Mouse (Mus musculus): ENCODE results near the gene Marveld3.

Gene Marveld3

DNA sequence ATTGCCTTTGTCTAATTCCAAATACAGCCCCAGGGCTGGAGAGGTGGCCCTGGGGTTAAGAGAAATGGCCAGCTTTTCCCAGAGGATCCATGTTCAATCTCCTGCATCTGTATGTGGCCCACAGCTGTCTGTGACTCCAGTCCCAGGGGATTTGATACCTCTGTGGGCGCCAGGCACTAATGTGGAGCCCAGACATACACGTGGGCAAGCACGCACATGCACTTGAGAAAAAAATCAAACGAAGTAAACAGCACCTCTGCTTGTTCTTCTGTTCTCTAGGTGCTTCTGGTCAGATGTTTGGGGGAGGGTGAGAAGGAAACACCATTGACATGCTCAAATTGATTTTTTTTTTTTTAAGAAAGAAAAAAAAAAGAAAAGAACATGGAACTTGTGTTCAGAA, 2.1 kb upstream of the Marveld3 start:
- DNase-seq (ENCODE audit: low spot score), result no peak

DNA sequence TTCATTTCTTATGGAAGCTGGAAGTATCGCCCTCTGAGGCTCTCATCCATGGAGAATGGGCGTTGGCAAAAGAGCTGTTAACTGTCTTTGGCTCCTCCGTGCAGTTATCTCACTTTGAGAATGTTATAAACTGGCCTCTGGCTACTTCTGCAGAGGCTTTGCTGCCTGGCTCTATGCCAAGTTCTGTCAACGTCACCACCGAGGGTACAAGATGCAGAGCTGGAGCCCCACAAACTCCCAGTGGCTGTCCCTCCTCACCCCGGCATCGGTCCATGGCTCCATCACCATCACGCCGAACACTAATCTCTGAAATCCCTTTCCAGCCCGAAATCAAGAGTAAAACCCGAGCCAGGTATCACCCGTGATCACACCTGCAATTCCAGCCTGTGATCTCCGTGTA, 1.4 kb upstream of the Marveld3 start:
- no peak for DNase-seq (ENCODE audit: low spot score)

DNA sequence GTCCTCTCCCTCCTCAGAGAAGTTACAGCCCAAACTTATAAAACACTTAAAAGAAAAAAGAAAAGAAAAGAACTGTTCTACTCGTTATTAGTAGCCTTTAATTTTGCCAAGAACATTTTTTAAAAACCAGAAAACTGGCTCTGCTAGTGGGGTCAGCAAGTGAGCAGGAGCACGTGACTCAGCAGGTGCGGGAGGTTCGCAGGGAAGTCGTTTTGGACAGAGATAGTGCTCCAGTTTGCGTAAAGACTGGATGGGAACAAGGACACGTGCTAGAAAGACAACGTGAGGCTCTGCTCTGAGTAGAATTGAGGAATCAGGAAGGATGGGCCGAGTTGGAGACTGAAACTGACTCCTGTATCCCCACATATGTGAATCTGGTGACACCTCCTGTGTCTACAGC, 893 bp upstream of the Marveld3 start:
- DNase-seq (ENCODE audit: low spot score), result no peak

DNA sequence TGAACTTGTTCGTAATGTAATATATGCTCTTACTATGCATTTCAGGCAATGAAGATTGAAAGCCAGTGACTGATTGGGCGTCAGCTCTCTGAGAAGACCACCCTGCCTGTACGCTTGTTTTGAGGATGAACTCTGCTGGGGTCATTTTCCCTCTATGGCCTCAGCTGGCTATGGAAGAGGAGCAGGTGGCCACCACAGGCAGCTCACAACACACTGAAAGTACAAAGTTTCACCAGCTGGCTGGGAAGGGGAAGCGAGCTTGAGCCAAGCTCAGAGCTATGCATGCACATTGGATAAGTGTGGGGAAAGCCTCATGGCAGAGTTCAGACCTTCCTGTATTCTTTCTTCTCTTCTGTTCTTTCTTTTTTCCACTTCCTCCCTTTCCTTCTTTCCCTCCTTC, 2.9 kb downstream of the Marveld3 start:
- DNase-seq (ENCODE audit: low spot score), result no peak

DNA sequence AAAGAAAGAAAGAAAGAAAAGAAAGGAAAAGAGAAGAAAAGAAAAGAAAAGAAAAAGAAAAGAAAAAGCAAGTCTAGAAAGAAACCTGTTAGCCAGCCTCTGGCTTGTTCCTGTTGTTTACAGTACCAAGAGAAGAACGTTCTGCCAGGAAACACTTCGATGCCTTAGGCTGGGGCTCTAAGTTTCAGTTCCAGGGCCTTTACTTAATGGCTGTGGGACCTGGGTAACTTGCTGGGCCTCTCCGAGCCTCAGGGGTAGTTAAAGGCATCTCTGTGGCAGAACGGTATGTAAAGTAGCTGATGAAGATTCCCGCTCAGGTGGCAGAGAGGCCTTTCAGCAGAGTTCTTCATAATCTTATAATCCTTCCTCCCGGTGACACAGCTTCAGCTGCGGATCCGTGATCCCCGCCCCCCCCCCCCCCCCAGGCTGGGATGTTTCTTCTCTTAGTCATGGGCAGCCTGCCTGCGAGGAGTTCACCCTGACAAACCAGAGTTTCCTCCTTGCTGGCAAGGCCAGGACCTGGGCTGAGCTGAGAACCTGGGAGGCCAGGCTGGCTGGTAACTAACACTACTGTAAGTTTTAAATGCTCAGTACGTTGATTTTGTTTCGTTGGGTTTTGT, 3.9 kb downstream of the Marveld3 start:
- no peak for DNase-seq (ENCODE audit: low spot score)

DNA sequence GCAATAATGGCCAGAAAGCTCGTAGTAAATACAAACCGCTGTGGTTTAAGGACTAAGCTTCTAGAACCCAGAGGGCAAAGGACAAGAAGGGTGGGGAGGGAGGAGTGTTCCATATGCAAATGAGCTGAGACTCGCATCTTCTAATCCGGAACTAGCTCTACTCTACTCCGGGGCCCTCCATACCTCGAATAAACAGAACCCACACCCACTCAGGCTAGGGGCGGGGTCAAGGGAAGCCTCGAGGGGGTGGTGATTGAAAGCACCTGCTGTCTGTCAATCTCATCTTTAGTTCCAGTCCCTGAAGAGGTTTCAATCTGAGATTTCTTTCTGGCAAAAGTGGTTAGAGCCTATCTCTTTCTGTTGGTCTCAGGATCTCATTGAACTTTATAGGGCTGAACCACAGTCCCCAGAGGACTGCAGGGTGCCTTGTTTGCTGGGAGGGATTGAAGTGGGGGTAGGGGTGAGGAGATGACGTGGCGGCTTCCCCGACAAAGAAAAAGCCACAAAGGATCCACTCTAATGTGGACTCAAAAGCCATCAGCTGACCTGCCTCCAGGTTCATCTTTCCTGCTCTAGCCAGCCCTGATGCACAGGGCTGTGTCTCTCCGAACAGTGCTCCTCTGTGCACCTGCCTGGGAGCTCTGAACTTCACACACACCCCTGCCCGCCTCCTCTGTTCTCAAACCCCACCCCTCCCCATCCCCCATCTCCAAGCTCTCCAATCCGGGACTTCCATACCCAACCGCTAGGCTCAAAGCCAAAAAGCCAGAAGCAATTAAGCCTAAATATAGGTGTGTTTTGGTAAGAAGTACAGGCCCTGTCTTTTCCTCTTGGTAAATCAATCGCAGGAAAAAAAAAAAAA, 4.6 kb downstream of the Marveld3 start:
- DNase-seq (ENCODE audit: low spot score), result peak; percentile 68

DNA sequence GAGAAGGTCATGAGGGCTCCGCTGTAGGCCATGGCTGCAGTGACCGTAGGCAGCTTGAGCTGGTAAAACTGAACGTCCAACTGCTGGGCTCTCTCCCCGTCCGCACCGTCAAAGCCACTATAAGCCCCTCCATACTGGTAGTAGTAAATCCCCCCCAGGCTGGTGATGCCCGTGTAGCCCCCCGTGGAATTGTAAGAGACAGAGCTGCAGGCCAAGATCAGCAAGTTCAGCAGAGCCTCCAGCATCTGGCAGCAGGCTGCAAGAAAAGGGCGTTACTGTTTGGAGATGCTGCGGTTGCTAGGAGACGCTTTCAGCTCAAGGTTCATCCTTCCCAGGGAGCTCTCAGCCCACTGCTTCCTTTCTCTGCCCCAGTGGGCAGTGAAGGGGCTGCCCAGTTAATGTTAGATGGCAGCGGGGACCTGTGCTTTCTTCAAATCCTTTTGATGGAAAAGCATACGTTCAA, 7.5 kb downstream of the Marveld3 start:
- peak; percentile 77 for DNase-seq (ENCODE audit: low spot score)

DNA sequence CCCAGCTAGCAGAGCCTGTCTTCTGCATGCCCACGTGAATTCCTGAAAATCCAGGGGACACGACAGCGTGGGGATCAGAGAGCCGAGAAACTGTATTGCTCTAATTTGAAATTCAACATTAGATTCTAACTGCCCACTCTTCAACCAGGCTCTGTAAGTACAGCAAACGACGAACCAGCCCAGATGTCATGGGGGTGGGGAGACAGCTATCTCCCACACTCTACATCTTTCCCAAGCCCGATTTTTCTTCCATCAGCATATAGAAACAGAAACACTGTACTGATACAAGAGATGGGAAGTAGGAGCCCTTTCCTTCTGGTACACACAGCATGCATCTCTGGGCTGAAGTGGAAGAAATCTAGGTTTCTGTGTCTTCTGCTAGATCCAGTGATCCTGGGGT, 9.8 kb downstream of the Marveld3 start:
- no peak for DNase-seq (ENCODE audit: low spot score)

DNA sequence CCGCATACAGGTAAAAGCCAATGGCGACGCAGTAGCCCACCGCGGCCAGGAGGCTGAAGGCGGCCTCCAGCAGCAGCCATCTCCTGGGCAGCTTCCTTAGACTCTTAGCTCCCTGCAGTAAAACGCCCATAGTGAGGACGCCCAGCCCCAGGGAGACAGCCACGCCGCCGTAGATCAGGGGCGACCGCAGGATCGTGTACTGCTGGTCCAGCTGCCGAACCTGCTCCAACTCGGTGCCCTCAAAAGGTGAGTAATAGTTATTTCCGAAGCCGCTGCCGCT, 13.8 kb downstream of the Marveld3 start:
- no peak for DNase-seq (ENCODE audit: low spot score)

DNA sequence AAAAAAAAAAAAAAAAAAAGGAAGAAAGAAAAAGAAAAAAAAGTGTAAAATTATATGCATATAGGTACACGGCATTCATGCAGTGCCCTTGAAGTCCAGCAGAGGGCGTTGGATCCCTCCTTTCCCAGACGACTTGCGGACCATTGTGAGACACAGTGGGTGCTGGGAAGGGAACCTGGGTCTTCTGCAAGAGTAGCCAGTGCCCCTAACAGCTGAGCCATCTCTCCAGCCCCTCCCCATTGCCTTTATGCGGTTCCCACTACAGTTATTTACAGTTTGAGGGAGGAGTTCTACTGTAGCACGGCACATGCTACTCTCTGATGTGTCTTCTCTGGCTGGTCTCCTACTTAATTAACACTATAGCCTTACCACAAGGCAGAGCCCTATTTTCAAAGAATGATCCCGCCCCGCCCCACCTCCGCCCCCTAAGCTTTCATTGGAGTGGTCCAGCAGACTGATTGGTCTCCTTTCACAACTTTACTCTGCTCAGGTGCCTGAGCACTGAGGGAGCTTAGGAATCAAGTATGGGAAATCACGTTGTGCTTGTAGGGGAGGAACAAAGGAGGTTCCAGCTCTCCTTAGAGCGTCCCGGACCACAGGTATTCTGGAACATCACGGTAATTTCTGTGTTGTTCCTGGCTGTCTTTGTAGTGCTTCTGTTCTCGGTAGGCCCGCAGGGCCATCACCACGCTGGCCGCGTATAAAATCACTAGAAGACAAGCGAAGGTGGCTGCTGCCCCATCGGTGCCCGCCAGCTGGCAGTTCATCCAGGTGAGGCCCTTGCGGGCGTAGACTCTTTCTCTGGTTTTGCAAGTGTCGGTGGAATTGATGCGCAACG, 14.3 kb downstream of the Marveld3 start:
- peak; percentile 66 for DNase-seq (ENCODE audit: low spot score)

DNA sequence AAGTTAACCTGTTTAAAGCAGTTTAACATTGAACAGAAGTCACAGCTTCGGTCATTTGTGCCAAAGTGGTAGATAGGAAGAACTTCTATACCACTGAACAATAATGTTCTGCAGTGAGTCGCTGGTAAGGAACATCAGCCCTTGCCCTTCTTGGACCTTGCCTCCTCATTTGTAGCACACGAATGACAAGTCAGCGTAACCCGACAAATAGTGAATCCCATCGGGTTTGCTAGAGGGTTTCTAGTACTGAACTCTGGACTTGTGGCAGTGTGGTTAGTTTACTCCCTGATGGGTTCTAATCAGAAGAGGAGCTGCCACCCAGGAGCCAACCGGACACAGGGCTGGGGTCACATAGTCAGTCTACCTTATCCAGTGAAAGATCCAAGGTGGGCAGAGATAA, 15.7 kb downstream of the Marveld3 start:
- DNase-seq (ENCODE audit: low spot score), result no peak

DNA sequence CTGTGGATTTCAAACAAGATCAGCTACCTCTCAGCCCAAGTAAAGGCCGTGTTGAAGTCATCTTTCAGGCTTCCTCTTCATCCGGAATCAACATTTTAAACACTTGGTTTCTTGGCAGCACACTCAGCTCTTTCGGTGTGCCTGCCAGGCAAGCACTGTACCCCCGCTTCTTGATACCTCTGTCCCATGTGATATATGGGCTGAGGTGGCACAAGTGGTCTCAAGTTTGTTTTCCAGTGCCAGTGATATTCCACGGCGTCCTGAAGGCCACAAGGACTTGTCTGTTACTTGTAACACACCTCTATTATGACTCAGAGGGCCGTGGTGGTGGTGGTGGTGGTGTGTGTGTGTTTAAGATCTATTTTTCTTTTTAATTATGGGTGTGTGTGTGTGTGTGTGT, 16.3 kb downstream of the Marveld3 start:
- DNase-seq (ENCODE audit: low spot score), result no peak

DNA sequence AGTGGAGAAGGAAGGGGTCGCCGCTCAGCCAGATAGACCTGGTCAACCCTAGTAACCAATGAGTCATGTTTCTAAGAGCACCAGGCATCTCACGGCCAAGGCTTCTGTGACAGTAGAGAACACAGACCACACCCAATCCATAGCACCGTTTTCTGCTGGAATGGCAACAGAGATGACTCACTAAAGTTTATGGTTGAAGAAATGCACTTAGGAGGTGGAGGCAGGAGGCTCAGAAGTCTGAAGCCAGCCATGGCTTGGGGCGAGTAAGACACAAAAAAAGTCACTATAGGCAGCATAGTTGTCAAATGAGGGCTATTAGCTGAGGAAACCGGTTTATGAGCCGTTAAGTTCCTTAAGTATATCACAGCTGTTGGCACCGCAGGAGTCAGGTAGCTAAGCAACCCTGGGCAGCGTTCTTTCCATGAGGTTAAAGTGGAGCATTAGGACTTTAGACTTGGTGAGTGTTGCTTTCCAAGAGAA, 16.8 kb downstream of the Marveld3 start:
- DNase-seq (ENCODE audit: low spot score), result no peak

DNA sequence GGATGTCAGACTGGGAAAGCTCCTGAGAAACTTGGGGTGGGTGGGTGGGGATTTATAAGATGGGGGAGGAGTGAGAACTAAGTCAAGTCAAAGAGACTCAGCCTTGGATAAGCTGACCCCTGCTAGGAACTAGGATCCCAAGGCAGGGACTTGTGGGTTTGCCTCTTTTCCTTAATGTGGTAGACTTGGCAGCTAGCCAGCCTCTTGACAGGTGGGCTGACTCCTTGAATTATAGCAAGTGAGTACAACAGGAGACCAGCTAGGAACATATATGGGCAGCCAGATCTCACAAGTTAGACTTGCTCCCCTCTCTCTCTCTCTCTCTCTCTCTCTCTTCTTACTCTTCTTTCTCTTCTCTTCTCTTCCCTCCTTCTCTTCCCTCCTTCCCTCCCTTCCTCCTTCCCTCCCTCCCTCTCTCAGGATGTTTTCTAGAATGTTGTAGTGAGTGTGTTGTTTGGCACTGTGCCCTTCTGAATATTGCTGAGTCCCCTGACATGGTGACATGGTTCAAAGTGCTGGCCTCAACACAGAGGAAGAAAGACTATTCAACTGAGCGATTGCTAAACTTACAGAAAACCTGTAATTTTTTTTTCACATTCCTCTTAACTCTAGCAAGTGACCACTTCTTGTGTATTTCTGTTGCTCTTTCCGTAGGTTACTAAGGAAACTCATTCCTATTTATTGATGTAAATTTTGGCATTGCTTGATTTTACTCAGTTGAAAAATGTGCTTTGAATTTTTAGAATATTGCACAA, 20.2 kb downstream of the Marveld3 start:
- DNase-seq (ENCODE audit: low spot score), result no peak

DNA sequence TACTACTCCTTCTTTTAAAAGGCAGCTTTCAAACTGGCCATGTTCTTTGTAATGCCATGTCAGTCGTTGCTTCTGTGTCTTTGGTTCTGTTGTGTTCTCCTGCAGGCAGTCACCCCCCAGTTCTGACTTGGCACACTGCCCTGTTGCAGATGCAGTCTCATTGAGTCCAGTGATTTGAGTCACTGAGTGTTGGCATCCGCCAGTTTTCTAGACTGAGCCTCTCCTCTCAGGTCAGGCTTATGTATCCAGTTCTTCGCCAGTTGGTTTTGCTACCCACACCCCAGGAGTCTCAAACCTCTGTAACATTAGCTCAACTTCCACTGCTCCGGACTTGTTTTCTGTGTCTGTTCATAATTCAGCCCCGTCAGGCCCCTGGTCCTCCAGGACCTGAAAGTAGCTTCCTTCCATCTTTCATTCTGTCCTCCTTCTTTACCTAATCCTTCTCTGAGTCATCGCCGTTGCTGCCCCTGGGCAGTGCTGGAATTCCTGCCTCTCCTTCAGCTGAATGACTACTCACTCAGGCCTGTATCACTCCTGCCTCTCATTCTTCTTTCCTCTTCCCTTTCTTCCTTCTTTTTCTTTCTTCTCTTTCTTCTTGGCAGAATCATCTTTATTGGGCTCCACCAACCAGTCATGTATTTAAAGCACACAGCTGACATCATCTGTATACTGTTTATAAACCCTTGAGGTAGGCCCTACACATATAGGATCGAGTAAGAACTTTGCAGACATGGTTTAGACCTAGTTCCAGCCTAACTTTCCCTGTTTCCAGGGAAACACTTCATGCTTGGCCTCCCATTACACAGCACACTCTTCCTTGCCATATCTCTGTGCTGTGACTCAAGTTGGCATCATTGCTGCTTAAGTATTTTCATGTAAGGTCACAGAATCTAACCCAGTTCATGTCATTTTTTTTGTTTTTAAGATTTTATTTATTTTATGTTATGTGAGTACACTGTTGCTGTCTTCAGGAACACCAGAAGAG, 41.3 kb downstream of the Marveld3 start:
- DNase-seq (ENCODE audit: low spot score), result no peak

DNA sequence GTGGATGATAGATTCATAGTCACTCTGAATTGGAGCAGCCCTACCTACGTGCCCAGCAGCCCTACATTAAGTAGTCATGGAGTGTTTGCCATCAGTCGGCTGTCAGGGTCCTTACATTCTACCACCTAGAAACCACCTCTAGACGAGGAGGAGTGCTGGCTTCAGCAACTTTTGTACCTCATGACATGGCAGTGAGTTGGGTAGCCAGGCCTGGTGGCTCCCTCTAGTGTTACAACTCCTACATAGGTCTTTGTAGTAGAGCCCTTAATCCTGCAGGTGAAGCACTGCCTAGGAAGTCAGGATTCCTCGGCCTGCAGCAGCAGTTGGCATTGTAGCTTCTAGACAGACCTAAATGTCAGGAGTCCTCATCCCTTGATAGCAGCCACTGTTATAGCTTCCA, 44.7 kb downstream of the Marveld3 start:
- peak; percentile 53 for DNase-seq (ENCODE audit: low spot score)

DNA sequence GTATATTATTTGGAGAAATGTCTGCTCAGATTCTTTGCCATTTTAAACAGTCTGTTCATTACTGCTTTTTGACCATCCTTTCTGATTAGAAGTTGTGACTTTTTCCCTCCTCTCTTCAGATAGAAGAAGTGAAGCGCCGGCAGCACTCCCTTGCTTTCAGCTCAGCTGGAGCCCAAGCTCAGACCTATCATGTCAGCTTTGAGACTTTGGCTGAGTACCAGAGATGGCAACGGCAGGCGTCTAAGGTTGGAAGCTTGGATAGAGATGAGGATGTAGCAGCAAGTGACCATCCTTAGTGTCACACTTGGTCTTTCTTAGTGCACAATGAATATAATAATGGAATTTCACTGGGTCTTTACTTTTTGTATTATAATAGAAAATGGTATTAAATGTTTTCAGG, 54.6 kb downstream of the Marveld3 start:
- DNase-seq (ENCODE audit: low spot score), result no peak

DNA sequence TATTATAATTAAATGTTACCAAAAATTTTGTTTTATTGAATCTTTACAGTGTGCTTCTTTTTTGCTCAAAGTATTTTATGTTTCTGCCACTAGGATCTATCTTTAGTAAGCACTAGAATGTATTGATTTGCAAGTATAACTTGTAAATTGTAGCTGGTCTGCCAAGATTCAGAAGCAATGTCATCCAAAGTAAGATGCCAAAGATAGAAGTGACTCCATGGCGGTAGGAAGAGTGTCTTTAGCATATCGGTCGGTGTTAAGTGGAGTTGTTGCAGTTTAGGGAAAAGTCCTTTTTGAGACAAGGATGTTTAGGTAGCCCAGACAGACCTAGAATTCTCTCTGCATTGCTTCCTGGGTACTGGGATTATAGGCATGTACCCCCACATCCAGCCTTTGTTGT, 55.1 kb downstream of the Marveld3 start:
- no peak for DNase-seq (ENCODE audit: low spot score)

DNA sequence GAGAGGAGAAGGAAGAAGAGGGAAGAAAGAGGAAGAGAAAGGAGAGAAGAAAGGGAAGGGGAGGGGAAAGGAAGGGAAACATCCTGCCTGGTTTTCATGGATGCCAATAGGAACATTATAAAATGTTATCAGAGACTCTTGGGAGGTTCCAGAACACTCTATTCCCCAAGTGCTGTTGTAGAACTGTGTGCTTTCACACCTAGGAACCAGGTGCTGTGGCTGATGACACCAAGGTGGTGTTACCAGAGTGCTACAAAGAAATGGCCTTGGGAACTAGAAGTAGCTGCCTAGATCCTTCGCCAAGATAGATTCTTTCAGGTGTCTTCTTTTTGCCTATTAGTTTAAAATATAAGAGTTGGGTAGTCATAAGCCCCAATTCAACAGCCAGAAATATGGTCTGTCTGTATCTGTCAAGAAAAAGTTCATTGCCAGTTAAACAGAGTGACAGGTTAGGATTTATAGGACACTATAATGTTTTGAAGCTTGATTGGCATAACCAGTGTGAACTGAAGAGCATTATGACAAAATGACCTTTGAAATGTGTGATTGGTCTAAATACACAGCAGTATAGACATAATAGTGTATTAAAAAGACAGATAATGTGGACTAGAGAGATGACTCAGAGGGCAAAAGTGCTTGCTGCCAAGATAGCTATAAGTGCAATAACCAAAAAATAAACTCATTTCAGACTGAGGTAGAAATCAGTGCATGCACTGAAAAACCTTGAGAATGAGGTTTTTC, 56.9 kb downstream of the Marveld3 start:
- no peak for DNase-seq (ENCODE audit: low spot score)

DNA sequence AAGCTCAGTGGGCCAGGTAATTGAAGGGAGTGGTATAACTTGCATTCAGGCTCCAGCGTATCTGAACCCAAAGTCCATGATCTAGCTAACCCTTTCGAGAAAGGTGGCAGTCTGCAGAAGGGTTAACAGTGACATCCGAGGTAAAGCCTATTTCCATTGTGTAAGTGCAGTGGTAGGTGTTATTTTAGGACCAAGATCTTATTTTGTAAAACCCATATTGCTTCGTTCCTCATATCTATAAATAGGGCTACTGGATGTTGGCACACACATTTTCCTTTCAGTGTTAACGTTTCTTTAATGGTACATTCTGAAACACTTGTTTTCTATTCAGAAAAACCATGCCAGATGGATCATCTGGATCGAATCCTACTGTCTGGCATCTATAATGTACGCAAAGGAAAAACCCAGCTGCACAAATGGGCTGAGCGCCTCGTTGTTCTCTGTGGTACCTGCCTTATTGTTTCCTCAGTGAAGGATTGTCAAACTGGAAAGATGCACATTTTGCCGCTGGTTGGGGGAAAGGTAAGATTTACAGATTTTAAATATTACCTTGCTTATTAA, 58.0 kb downstream of the Marveld3 start:
- no peak for DNase-seq (ENCODE audit: low spot score)

Data from embryo, embryonic 10.5 days (tissue).